Mouse (Mus musculus) kidney, embryonic 16.5 days (tissue): ENCODE measurements around the gene Clic6. TPM values are rescaled to one million over a fixed set of nuclear protein-coding genes. Genes with fewer than 3 reads are reported as not detected.

Source experiments
- ATAC-seq: fragments of 200-750 bp; cut with Nextera tagmentation; 2 replicates; pipeline ENCODE4 v1.8.0; 2017; ENCODE audit warnings: moderate TSS enrichment; ENCODE audit not compliant: low FRiP score, low TSS enrichment
- H3K27ac ChIP-seq: fragments of 300-500 bp; sonication (generic); 2 replicates; pipeline ENCODE4 v1.5.1; 2014; ENCODE audit warnings: low read length
- H3K27me3 ChIP-seq: fragments of 300-500 bp; sonication (generic); 2 replicates; pipeline ENCODE4 v1.6.1; 2014; ENCODE audit warnings: low read length, control low read depth, mixed read lengths; ENCODE audit not compliant: insufficient read depth
- H3K36me3 ChIP-seq: fragments of 300-500 bp; sonication (generic); 2 replicates; pipeline ENCODE4 v1.6.1; 2014; ENCODE audit warnings: low read length, control low read depth, mixed read lengths; ENCODE audit not compliant: insufficient read depth
- H3K4me1 ChIP-seq: fragments of 300-500 bp; sonication (generic); 2 replicates; pipeline ENCODE4 v1.6.1; 2014; ENCODE audit warnings: low read length, control low read depth, mixed read lengths; ENCODE audit not compliant: insufficient read depth
- H3K4me2 ChIP-seq: fragments of 300-500 bp; sonication (generic); replicated peaks from 2 replicates; pipeline ENCODE4 v1.6.1; 2014; ENCODE audit warnings: low read depth, low read length
- H3K4me3 ChIP-seq: fragments of 300-500 bp; sonication (generic); 2 replicates; pipeline ENCODE4 v1.5.1; 2014; ENCODE audit warnings: mild to moderate bottlenecking, low read length
- H3K9ac ChIP-seq: fragments of 300-500 bp; sonication (generic); replicated peaks from 2 replicates; pipeline ENCODE4 v1.6.1; 2014; ENCODE audit warnings: low read length
- H3K9me3 ChIP-seq: fragments of 300-500 bp; sonication (generic); 2 replicates; pipeline ENCODE4 v1.6.1; 2016; ENCODE audit warnings: low read length, control low read depth
- WGBS: fragments of 180-500 bp; shearing (Covaris S2); extraction: QIAGEN DNeasy Blood & Tissue Kit; methylation state at CpG from one replicate; pipeline ENCODE4 v1.1.7; 2014; 5-methylcytosine and 5-hydroxymethylcytosine counted together
- polyA plus RNA-seq: library from polyadenylated mRNA; unstranded; fragments of >200 nt; fragmentation: Nextera tagmentation; extraction: Ambion mirVana; gene quantifications from 2 replicates; pipeline ENCODE4 v1.2.1, GENCODE M21; 2015

Gene Clic6
- polyA plus RNA-seq, 1 experiment from 2014 or later, result 8.1 TPM

- WGBS, result 59% methylated on average over 4 of the region's 4 CpGs
- H3K9ac ChIP-seq, result no peak overlapping the region
- H3K4me1 ChIP-seq, result no peaks in the 10 kb centered on the region
- H3K4me3 ChIP-seq, result no peak overlapping the region
- H3K36me3 ChIP-seq, result no peaks in the 10 kb centered on the region
- H3K27me3 ChIP-seq, result no peaks in the 10 kb centered on the region
- ATAC-seq, result no peak
- no peaks in the 10 kb centered on the region; the same call in 1 of the 2 replicates for H3K9me3 ChIP-seq
- no peak overlapping the region for H3K27ac ChIP-seq
- H3K4me2 ChIP-seq, result no peak overlapping the region
Observed at GRCm38 (mm10) chr16:92573193-92573592, 87.7 kb downstream of the Clic6 start.

- Histone ChIP-seq H3K4me3 (no peak overlapping the region), H3K4me1 (peaks cover 3% of the 10 kb centered on the region; the same call in 1 of the 2 replicates), H3K9me3 (no peaks in the 10 kb centered on the region; the same call in 1 of the 2 replicates), H3K4me2 (no peak overlapping the region), H3K36me3 (no peaks in the 10 kb centered on the region), H3K27me3 (no peaks in the 10 kb centered on the region), H3K9ac (no peak overlapping the region), H3K27ac (no peak overlapping the region)
- ATAC-seq, result no peak
- WGBS, result 61% methylated on average over 10 of the region's 10 CpGs
Observed at GRCm38 (mm10) chr16:92575792-92576191, 90.3 kb downstream of the Clic6 start.

- Histone ChIP-seq H3K4me2 (no peak overlapping the region), H3K27me3 (no peaks in the 10 kb centered on the region; the same call in 1 of the 2 replicates), H3K9me3 (no peaks in the 10 kb centered on the region), H3K4me1 (peaks cover 3% of the 10 kb centered on the region; the same call in 1 of the 2 replicates), H3K4me3 (no peak overlapping the region), H3K9ac (no peak overlapping the region), H3K27ac (no peak overlapping the region), H3K36me3 (no peaks in the 10 kb centered on the region)
- ATAC-seq, result no peak
- 88% methylated on average over 9 of the region's 9 CpGs for WGBS
Observed at GRCm38 (mm10) chr16:92577381-92577780, 91.8 kb downstream of the Clic6 start.

GRCm38 (mm10) chr16:92578915-92579653, 93.5 kb downstream of the Clic6 start:
- Histone ChIP-seq H3K9me3 (no peaks in the 10 kb centered on the region), H3K27ac (no peak overlapping the region), H3K4me2 (no peak overlapping the region), H3K4me3 (no peak overlapping the region), H3K4me1 (peaks cover 3% of the 10 kb centered on the region; the same call in 1 of the 2 replicates), H3K27me3 (peaks cover 3% of the 10 kb centered on the region; the same call in 1 of the 2 replicates), H3K9ac (no peak overlapping the region), H3K36me3 (no peaks in the 10 kb centered on the region)
- 75% methylated on average over 7 of the region's 7 CpGs for WGBS
- no peak for ATAC-seq

- WGBS, result 78% methylated on average over 10 of the region's 10 CpGs
Observed at GRCm38 (mm10) chr16:92580981-92581380, 95.4 kb downstream of the Clic6 start.

GRCm38 (mm10) chr16:92581767-92582166, 96.2 kb downstream of the Clic6 start:
- Histone ChIP-seq H3K9ac (no peak overlapping the region), H3K27me3 (peaks cover 3% of the 10 kb centered on the region; the same call in 1 of the 2 replicates), H3K9me3 (no peaks in the 10 kb centered on the region), H3K4me2 (no peak overlapping the region), H3K27ac (no peak overlapping the region), H3K4me3 (no peak overlapping the region), H3K4me1 (peaks cover 3% of the 10 kb centered on the region; the same call in 1 of the 2 replicates), H3K36me3 (no peaks in the 10 kb centered on the region)
- no peak for ATAC-seq
- 63% methylated on average over 10 of the region's 10 CpGs for WGBS

More at GRCm38 (mm10) chr16:92580981-92581380, 95.4 kb downstream of the Clic6 start:
- Histone ChIP-seq H3K4me1 (peaks cover 3% of the 10 kb centered on the region; the same call in 1 of the 2 replicates), H3K36me3 (no peaks in the 10 kb centered on the region), H3K4me3 (no peak overlapping the region), H3K4me2 (no peak overlapping the region), H3K27me3 (peaks cover 3% of the 10 kb centered on the region; the same call in 1 of the 2 replicates), H3K27ac (no peak overlapping the region), H3K9me3 (no peaks in the 10 kb centered on the region), H3K9ac (no peak overlapping the region)
- ATAC-seq, result no peak

- no peak for ATAC-seq
- H3K4me1 ChIP-seq, result no peaks in the 10 kb centered on the region
- H3K27ac ChIP-seq, result no peak overlapping the region
- no peaks in the 10 kb centered on the region for H3K27me3 ChIP-seq
- no peaks in the 10 kb centered on the region for H3K36me3 ChIP-seq
- no peak overlapping the region for H3K4me2 ChIP-seq
- WGBS, result 52% methylated on average over 4 of the region's 4 CpGs
- no peak overlapping the region for H3K9ac ChIP-seq
- no peak overlapping the region for H3K4me3 ChIP-seq
- H3K9me3 ChIP-seq, result no peaks in the 10 kb centered on the region
Observed at GRCm38 (mm10) chr16:92587836-92588235, 102.3 kb downstream of the Clic6 start.

Other genes with a start within 250 kb of the Clic6 start
- gene Kcne2, start 193.3 kb upstream of the Clic6 start, polyA plus RNA-seq, result 0.21 TPM in 1 of 2 replicates, not detected in the other
- 101 and 110 TPM in 2 replicates for gene Smim11, start 184.4 kb upstream of the Clic6 start, polyA plus RNA-seq
- gene Fam243, start 164.3 kb upstream of the Clic6 start, polyA plus RNA-seq, result 0.07 TPM in 1 of 2 replicates, not detected in the other
- 2.8 and 3.7 TPM in 2 replicates for gene Kcne1, start 126.3 kb upstream of the Clic6 start, polyA plus RNA-seq
- gene Rcan1, start 14.9 kb upstream of the Clic6 start, polyA plus RNA-seq, result 33.4 and 33.9 TPM in 2 replicates